Mouse (Mus musculus) cerebellum, postnatal 14 days (tissue): ENCODE measurements at regions not wholly inside any gene's neighbourhood (a gene's known extent, or its start where the extent isn't known, plus 50 kb on each side); places are given as distances from the start of the nearest gene placed in this dataset.
A peak's percentile ranks its signal among the peaks of the same experiment; 100 is the strongest.

Source experiments
- DNase-seq, 2 experiments: peaks; one replicate each; pipeline ENCODE4 v3.0.0; 2021; ENCODE audit warnings: mixed read lengths in 2 of 2

- peak; percentile 7 to 22 for DNase-seq
These were observed 114.8 kb downstream of the Pcsk1 start for GRCm38 (mm10) chr13:75204417-75204816.

DNA sequence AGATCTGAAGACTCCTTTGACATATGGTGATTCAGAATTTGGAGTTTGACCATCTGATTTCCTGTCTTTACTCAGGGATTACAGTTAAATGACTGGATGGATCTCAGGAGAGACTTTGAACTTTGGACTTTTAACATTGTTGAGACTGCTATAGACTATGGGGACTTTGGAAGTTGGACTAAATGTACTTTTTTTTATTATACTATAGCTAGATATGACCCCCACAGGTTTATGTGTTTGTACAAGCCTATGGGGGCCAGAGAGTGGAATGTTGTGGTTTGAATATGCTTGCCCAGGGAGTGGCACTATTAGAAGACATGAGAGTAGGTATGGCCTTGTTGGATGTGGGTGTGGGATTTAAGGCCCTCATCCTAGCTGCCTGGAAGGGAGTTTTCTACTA lies 134.3 kb downstream of the Pcsk1 start:
- DNase-seq: no peak

DNA sequence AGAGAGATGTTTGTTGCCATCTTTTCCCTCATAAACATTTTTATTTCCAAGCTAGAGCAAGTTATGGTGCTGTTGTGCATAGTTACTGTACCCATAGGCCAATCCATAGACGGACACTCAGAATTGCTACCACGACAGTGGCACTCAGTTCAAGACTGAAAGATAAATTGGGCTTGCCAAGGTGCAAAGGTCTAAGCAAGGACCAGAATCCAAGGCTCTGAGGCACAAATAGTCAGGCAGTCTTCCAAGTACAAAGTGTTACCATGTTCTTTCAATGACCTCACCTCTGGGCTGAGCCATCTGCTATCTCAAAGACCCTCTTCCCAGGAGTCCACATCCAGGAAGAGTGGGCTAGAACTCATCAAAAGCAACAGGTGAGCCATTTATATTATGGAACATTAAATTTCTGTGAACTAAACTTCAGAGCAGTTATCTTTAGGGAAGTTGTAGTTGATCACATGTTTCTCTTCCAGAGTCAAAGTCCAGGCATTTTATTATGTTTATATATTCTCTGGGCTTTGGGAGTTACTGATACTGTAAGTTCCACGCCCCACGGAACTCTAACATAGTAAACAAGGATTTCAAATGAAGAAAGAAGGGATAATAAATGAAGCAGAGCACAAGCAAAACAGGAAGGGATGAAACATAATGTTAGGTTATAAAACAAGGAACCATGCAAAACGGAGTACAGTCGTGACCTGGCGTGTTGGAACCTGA lies 136.1 kb downstream of the Pcsk1 start:
- no peak for DNase-seq

DNA sequence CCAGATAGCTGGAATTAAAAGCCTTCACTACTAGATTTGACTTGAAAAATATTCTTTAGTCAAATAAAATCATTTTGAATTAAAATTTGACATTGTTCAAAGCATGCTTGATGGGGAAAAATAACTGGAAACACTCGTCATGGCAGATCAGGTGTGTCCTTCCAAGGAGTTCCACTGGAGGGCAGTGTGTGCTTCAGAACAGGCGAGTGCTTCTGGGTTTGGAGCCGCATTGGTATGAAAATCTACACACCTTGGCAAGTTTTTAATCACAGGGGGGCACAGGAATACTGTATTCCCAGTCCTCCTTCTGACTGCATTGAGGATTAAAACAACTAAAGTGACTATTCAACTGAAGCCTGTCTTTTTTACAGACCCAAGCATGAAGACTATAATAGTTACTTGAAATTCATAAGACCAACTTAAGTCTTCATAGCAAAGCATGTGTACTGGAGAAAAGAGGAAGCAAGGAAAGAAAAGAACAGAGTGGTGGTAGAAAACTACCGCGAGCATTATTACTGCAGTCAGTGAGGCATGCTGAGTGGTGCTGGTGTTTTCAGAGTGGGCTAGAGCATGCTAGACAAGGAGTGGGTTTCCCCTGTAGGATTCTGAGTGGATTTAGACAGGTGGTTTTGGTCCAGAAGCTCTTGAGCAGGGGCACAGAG lies 138.1 kb downstream of the Pcsk1 start:
- peak; percentile 82 to 86 for DNase-seq

- peak; percentile 79 to 85 for DNase-seq
These were observed 146.8 kb downstream of the Pcsk1 start for GRCm38 (mm10) chr13:75236424-75236823.
